Mouse (Mus musculus): ENCODE measurements around the gene Mdk. TPM values are rescaled to one million over a fixed set of nuclear protein-coding genes. Genes with fewer than 3 reads are reported as not detected.
A peak's percentile ranks its signal among the peaks of the same experiment; 100 is the strongest.

Gene Mdk
- polyA plus RNA-seq (2017; shearing (Covaris generic)), result 1 to 10 TPM; 1.9 to 3.1 TPM

- peak; percentile 30 for ATAC-seq
Measured at GRCm38 (mm10) chr2:91932160-91932711, at the start of gene Mdk. TSS of gene Mdk (minus strand) at chr2:91932297.

- ATAC-seq, result no peak
Measured at GRCm38 (mm10) chr2:91980830-91981229, 48.7 kb upstream of the Mdk start.

GRCm38 (mm10) chr2:91980245-91980644 lies 48.1 kb upstream of the Mdk start:
- no peak for ATAC-seq

- no peak for ATAC-seq
Measured at GRCm38 (mm10) chr2:91978547-91978946, 46.5 kb upstream of the Mdk start.

GRCm38 (mm10) chr2:91977960-91978359 lies 45.9 kb upstream of the Mdk start:
- peak; percentile 43 for ATAC-seq

GRCm38 (mm10) chr2:91975581-91976541 lies 43.8 kb upstream of the Mdk start, which contains the start of gene Dgkz:
TSS of gene Dgkz (minus strand) at chr2:91975864.
- peak; percentile 82 for ATAC-seq

GRCm38 (mm10) chr2:91973416-91974135 lies 41.5 kb upstream of the Mdk start:
- ATAC-seq, result no peak

- ATAC-seq, result peak; percentile 68
Measured at GRCm38 (mm10) chr2:91972121-91972566, 40.0 kb upstream of the Mdk start.

GRCm38 (mm10) chr2:91971231-91972097 lies 39.4 kb upstream of the Mdk start:
- peak; percentile 2 for ATAC-seq

DNA sequence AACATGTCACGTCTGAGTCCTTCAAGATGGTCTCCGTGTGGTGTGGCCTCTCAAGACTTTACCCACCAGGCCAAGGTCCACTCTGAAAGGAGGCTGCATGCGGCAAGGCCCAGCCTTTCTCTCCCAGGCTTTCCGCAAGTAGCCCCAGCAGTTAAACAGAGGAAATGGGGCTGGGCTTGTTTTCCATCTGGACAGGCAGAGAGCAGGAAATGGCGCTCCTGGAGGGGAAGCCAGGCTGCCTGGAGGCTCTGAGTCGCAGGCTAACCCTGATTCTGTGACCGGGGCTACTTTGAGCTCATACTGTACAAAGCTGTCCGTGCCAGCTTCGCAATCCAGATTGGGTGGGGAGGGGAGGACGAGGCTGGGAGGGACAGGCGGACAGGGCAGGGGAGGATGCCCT lies 35.9 kb upstream of the Mdk start:
- no peak for ATAC-seq

GRCm38 (mm10) chr2:91966367-91966766 lies 34.3 kb upstream of the Mdk start:
- no peak for ATAC-seq

DNA sequence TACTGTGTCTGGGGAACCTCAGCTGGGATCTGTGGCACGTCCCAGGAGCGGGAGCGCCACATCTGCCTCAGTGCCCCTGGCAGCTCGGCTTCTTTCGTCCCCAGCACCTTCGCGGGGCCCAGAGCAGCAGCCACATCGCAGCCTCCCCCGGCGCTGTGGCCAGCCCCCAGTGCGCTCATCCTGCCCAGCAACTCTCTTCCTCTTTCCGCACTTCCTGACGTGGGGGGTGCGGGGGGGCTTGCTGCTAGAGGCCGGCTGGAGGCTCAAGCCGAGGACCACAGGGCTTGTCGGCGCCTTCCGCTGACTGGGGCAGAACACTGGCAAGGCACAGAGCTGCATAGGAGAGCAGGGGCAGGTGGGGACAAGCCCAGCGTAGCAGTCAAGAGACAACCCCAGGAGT lies 33.3 kb upstream of the Mdk start:
- no peak for ATAC-seq

DNA sequence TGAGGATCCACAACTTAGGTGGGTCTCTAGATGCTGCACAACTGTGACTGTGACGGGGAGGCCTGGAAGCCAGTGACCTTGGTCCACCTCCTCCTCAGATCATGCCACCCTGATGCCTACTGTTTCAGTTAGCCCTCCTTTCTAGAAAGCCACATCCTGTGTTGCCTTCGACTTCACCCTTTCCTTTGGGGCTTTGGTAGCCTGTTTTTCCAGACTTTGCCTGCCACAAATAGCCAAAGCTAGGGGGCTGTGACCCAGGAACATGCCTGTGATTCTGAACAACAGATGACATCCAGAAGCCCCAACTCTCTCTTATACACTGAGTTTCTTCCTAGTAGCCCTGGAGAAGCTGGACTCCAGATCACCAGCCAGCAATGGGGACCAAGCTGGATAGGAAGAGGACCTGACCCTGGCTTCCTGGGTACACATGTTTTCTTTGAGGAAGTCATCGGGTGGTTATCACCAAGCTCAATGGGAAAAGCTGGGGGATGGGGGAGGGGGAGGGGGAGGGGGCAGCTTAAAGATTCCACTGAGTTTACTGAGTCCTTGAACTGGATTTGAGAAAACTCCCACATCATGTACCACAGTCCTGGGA lies 32.6 kb upstream of the Mdk start:
- ATAC-seq, result no peak

GRCm38 (mm10) chr2:91963443-91963932 lies 31.4 kb upstream of the Mdk start:
- peak; percentile 76 for ATAC-seq

GRCm38 (mm10) chr2:91962864-91963401 lies 30.8 kb upstream of the Mdk start:
- ATAC-seq, result no peak

DNA sequence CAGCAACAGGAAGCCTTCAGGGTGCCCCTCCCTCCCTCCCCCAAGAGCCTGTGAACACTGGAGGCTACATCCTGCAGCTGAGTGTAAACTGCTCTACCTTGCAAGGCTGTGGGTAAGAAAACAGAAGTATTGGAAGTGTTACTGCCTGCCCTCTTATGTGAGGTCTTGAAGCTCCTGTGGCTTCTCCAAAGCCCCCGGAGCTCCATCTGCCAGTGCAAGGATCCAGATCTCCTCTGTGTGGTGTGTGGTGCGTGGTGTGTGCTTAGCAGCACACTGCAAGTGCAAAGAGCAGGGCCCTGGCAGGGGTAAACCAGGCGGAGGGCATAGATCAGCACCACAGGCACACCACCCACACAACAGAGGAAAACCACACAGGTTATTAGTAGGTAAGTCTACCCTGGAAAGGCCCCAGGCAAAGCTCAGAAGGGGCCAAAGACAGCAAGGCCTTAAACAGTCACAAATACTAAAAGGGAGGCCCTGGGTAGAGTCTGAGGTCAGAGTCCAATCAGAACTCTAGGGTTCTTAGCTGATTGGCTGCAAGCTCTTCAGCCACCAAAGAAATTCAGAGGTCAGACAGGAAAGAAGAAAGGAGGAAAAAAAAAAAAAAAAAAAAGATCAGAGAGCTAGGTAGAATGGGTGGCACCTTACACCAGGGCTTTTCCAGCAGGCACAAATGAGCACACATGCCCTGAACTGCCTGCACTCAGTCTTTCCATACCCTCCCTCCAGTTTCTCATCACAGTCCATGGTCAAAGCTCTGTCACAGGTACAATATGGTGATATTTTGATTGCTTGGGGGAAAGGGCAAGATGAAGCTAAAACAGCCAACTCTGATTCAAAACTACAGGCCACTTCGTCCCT lies 30.0 kb upstream of the Mdk start:
- peak; percentile 44 for ATAC-seq

DNA sequence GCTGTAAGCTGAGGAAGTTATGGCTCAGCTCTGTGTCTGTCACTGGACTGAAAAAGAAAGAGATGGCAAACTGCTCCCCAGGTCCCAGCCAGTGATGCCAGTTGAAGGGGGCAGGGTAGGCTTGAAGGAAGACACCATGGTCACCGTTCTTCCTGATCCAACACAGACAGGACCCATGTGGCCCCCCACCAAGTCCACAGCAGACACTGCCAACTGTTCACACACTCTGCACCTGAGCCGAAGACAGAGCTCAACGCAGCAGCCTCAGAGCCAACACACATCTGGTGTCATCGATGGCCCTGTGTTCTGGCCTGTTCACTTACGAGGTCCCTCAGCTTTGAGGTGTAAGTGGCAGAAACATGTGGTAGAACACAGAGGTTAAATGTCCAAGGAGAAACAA lies 28.4 kb upstream of the Mdk start:
- no peak for ATAC-seq

- no peak for ATAC-seq
Measured at GRCm38 (mm10) chr2:91959544-91960410, 27.7 kb upstream of the Mdk start.
